Mouse (Mus musculus) adrenal gland, postnatal 10 days (tissue): ENCODE results near the gene Itgal. TPM values are rescaled to one million over a fixed set of nuclear protein-coding genes. Genes with fewer than 3 reads are reported as not detected.
"Not testable (repeated sequence)": the region's sequence is repeated elsewhere in the genome, so short reads cannot be mapped to it uniquely, and the experiment has no call there.

Experiments used
- DNase-seq: peaks from one replicate; pipeline ENCODE4 v3.0.0; 2021; ENCODE audit warnings: mixed read lengths
- long read RNA-seq, 2 experiments: library from polyadenylated mRNA; stranded (forward); transcript quantifications; one replicate each; pipeline ENCODE4 v2.0.0; 2021
- total RNA-seq, 2 experiments: library from RNA; stranded (reverse); gene quantifications; 2 replicates each; pipeline ENCODE4 v1.2.3; 2021

Gene Itgal
- 1 to 10 TPM; 4.7 to 5.0 TPM for total RNA-seq
- long read RNA-seq, experiment 1: 0 reads
- long read RNA-seq, experiment 2: 0 reads

DNA sequence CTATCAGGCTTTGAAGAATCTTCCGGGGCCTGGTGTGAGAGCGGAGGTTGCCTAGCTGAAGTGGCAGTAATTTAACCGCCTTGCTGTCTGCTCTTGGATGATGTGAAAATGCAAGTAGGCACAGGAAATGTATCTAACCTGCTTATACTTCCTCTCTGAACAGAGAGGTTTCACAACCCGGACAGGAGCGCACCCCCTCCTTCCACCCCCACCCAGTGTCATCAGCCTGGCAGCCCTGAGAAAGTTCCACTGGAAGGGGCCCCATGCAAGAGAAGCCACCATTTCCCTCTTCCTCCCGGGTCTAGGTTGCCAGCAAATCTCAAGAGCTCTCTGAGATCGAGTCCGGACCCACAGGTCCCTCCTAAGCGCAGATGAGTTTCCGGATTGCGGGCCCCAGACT, at the start of gene Itgal:
Gene Itgal (plus strand): TSS at position 163 of the 400 bp plus-strand sequence.
- no peak for DNase-seq

DNA sequence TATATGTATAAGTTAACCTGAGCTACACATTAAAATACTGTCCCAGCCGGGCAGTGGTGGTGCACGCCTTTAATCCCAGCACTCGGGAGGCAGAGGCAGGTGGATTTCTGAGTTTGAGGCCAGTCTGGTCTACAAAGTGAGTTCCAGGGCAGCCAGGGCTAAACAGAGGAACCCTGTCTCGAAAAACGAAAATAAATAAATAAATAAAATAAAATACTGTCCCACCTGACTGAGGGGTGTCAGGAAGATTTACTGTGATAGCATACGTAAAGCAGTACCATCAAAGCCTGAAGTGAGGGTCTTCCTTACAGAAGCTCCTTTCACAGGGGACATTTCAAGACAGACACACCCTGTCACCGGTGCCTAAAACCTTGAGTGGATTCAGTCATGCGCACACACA, 45.5 kb upstream of the Itgal start:
- DNase-seq: not testable (repeated sequence)

DNA sequence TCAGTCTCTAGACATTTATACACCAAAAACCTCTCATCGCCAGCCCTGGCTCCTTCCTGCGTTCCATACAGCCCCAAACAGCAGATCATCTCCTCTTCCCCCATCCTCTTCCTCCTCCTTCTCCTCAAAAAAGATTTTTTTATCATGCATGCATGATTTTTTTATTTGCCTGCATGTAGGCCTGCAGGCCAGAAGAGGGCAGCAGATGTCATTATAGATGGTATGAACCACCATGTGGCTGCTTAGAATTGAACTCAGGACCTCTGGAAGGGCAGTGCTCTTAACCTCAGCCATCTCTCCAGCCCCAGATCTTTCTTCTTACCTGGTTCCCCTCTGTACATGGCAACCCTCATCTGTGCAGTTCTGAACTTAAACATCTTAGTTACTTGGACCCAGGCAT, 43.6 kb upstream of the Itgal start:
- no peak for DNase-seq

DNA sequence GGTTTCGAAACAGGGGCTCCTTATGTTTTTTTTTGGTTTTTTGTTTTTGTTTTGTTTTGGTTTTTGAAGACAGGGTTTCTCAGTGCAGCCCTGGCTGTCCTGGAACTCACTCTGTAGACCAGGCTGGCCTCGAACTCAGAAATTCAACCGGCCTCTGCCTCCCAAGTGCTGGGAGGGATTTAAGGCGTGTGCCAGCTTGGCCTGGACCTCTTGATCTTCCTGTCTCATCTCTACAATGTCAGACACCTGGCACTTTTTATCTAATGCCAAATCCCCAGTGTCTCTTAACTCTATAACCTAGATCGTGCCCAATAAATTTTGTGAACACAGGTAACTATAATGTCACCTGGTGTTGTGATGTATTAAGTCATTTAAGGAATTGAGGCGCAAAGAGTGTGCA, 42.7 kb upstream of the Itgal start:
- DNase-seq: no peak

DNA sequence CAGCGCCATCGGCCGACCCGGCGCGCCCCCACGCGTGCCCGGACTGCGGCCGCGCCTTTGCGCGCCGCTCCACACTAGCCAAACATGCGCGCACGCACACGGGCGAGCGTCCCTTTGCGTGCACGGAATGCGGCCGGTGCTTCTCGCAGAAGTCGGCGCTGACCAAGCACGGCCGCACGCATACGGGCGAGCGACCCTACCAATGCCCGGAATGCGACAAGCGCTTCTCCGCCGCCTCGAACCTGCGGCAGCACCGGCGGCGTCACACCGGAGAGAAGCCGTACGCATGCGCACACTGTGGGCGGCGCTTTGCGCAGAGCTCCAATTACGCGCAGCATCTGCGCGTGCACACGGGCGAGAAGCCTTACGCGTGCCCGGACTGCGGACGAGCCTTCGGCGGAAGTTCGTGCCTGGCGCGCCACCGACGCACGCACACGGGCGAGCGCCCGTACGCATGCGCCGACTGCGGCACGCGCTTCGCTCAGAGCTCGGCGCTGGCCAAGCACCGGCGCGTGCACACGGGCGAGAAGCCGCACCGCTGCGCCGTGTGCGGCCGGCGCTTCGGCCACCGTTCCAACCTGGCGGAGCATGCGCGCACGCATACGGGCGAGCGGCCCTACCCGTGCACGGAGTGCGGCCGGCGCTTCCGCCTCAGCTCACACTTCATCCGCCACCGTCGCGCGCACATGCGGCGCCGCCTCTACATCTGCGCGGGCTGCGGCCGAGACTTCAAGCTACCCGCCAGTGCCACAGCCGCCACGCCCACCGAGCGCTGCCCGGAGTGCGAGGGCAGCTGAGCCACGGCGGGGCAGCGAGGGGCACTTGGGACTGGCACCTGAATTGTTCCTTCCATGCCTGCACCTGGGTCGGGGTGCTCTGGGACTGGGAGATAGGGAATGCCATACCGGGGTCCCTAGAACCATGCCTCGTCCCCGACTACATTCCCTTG, 42.0 kb upstream of the Itgal start:
- DNase-seq: peak; percentile 96

GRCm38 (mm10) chr7:127255008-127255407, 41.1 kb upstream of the Itgal start:
- DNase-seq: no peak

DNA sequence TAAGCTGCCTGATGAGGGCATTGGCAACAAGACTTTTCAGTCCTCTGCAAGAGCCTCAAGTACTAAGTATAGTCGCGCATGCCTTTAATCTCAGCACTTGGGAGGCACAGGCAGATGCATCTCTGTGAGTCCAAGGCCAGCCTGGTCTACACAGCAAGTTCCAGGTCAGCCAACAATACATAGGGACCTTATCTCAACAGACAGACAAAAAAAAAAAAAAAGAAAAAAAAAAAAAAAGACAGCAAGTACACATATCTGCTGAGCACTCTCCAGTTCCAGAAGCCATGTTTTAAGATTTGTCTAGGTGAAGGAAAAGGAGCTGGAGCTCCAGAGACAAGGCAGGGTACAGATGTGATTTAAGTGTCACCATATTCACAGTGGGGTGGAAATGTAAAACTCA, 40.1 kb upstream of the Itgal start:
- DNase-seq: no peak

GRCm38 (mm10) chr7:127256518-127256917, 39.5 kb upstream of the Itgal start:
- DNase-seq: no peak

DNA sequence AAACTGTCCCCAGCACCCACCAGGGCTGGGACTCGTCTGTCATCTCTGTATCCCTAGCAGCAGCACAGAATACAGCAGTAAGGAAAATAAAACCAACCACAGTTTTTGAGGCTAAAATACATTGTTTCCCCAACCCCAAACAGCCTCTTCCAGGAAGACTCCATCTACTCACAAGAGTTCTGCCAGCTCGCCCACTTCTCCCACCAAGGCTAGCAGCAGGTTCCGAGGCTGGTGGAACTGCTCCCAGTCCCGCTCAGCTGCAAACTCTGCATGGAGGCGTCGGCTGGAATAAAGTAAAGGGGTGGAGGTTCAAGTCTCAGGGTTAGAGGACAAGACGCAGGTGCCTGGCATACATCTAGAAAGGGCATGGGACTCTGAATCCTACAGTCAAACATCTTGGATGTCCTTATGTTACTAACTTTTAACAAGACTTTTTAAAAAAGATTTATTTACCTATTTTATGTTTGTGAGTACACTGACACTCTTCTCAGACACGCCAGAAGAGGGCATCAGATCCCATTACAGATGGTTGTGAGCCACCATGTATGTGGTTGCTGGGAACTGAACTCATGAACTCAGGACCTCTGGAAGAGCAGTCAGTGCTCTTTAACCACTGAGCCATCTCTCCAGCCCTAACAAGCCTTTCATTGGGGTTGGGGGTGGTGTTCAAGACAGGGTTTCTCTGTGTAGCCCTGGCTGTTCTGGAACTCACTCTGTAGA, 36.7 kb upstream of the Itgal start:
- no peak for DNase-seq

DNA sequence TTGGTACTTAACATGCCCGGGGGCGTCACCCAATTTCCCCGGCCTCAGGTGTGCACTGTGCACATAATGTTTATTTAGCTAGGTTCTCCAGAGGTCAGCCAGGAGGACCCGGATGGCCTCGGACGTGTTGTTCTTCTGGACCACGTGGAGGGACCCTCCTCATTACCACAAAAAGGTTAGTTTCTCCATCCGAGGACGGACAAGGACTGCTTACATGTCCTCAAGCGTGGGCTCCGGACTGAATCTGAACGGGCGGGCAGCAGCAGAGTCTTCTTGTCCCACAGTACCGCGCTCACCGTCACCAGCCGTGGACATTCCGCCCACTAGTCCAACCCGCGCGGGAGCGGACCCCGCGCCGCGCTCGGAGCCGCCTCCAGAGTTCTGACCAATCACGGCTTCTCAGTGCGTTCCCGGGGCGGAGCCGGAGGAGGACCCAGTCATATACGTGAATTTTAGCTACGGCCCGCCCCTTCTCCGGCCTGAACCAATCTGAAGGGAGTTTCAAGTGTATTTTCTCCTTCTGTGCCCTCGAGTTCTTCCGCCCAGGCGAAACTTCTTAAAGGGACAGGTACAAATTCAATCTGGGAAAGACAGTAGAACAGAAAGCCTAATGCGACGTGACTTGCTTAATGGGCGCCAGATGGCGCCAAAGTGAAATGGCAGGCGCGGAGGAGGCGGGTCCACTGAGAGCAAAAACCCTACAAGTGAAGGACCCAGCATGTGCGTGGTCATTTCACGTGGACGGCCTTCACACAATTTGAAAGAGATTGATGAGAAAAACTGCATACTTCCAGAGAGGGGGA, 35.5 kb upstream of the Itgal start, which contains the start of gene Dctpp1:
Gene Dctpp1 (minus strand): TSS at position 401 of the 803 bp plus-strand sequence.
- DNase-seq: peak; percentile 95

DNA sequence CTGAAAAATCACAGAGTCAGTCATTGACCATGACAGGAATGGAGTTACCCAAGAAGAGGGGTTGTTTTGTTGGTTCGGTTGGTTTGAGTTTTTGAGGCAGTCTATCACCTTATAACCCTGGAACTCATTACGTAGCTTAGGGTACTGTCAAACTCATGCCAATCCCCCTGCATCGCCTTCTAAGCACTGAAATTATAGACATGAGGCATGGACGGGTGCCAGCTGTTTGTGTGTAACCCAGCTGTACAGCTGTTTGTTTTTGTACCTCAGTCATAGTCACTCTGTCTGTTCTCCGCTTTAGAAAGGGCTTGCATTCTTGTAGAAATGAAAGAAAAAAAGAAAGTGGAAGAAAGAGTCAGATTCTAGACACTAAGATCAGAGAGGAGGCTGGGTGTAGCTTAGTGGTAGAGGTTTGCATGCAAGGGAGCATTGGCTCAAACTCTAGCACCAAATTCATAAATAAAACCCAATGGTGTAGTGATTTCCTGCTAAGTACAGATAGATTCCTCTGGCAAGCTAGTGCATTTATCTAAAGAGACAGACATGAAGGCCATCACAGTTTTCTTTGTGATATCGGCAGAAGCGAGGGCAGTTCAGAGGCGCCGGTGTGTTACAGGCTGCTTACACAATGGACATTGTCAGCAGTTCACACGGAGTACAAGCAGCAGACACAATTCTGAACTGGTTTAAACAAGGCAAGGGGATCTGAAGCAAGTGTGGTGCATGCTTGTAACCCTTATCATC, 33.7 kb upstream of the Itgal start:
- DNase-seq: no peak

DNA sequence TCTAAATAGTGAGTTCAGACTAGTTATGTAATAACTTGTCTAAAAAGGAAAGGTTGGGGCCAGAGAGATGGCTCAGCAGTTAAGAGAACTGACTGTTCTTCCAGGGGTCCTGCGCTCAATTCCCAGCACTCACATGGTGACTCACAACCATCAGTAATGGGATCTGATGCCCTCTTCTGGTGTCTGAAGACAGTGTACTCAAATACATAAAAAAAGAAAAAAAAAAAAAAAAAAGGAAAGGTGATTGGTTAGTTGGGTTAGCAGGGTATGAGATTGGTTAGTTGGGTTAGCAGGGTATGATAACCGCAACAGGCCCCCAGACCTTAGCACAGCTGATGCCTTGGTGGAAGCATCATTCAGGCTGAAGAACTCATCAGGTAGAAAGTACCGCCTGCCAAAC, 32.5 kb upstream of the Itgal start:
- no peak for DNase-seq

DNA sequence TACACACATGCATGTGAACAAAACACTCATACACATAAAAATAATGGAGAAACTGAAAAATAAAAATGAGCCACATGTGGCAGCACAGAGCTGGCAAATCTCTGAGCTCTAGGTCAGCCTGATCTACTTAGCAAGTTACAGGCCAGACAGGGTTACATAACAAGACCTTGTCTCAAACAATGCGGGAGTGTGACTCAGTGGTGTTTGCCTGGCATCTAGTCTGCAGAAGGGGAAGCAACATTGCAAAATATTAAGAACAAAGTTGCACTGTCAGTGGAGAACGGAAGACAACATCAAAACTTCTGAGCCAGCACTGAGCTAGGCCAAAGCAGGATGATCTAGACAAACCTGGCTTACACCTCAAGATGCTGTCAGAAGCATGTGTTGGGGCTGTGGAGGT, 25.8 kb upstream of the Itgal start:
- DNase-seq: no peak

DNA sequence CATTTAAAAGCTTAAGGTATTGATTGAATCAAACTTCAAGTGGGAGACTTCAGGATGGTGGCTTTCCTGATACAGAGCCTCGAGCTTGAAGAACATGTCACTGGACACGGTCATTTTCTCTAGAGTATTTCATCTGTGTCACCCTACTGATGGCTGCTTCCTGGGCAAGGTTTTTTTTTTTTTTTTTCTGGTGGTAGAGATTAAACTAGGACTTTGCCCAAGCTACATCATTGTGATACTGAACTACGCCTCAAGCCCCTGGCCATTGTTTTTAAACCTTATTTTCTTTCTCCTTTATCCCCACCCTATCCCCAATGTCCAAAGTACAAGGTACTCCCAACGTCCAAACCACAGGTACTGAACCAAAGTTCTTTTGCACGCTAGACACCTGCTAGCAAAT, 25.4 kb upstream of the Itgal start:
- no peak for DNase-seq

DNA sequence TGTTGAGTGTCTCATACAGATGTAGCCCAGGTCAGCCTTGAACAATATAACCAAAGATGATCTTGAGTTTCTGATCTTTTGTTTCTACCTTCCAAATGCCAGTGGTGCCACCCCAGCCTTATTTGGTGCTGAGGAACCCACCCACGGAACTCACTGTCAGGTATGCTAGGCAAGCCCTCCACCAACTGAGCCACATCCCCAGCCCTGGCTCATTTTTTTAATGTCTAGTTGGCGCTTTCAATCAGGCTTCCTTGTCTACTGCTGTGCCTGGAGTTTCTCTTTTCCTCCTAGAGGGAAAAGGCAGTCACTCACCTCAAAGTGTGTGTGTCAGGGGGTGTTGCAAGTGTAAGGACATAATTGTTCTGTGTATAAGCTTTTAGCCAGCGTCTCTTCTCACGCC, 25.0 kb upstream of the Itgal start:
- DNase-seq: no peak

GRCm38 (mm10) chr7:127272566-127272965, 23.5 kb upstream of the Itgal start:
- peak; percentile 58 for DNase-seq

GRCm38 (mm10) chr7:127273118-127273923, 22.7 kb upstream of the Itgal start:
- peak; percentile 35 for DNase-seq

DNA sequence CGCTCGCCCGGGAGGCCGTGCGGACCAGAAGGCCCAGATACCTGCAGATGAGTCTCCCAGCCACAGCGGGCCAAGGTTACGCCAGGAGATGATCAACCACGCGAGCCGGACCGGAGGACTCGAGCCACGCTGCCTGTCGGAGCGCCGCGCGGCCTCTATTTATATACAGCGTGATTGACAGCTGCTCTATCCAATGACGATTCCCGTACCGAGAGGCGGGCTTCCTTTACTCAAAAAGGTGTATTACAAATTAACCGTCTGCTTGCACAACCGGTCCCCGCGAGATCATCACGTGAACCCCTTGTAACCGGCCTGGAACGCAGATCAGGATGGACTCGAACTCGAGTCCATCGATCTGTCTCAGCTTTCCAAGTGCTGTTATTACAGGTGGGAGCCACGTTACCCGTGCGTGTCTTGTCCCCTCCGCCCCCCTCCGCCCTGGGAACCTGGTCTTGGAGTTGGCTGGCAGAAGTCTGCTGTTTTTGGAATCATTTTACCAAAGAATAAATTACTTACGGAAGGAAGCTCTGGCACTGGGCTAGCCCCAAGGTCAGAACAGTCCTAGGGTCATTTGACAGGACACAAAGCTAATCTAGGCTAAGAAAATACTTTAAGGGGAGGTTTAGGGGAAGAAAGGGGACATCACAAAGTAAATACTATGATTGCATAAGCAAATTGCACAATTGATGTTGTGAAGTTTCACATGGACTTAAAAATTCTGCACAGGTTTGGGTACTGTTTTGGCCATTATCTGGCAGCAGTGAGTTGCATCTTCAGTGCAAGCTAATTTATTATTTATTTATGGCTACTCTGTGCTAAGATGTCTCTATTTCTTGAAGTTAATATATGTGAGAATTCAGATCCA, 21.9 kb upstream of the Itgal start, which contains the start of gene Sephs2:
Gene Sephs2 (minus strand): TSS at position 131 of the 865 bp plus-strand sequence.
- peak; percentile 97 for DNase-seq

DNA sequence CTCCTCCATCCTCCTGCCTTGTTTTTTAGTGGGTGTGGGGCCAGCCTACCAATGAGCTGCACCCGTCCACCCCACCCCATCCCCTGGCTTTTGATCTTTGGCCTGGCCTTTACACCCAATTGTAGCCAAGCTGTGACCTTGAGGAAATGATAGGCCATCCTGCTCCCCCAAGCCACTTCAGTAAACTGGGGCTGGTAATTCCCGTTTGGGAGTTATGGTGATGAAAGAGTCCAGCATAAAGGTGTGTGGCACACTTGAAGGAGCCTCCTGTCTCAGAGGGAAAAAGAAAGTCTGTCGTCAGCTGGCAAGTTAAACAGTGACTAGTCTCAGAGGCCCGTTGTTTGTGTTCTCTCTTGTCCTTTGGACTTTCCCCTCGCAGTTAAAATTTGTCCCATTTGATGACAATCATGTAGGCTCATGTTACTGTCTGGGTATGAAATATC, 19.5 kb upstream of the Itgal start:
- DNase-seq: no peak

- DNase-seq: peak; percentile 60
Measured at GRCm38 (mm10) chr7:127278311-127278710, 17.7 kb upstream of the Itgal start.
